Mouse (Mus musculus) heart, adult 2 months (tissue): Measurements from ENCODE around the gene Anks1b.

Experiments used
- CTCF ChIP-seq: fragments of 200-600 bp; IDR thresholded peaks from 2 replicates; pipeline ENCODE4 v1.8.1; 2022; ENCODE audit warnings: antibody characterized with exemption, mild to moderate bottlenecking, moderate library complexity
- EP300 ChIP-seq: fragments of 200-500 bp; IDR thresholded peaks from 2 replicates; pipeline ENCODE4 v1.6.1; 2011; ENCODE audit warnings: low read depth, low read length, control low read depth; ENCODE audit not compliant: insufficient read depth
- POLR2A ChIP-seq: fragments of 200-500 bp; IDR thresholded peaks from 2 replicates; pipeline ENCODE4 v1.6.1; 2011; ENCODE audit warnings: mild to moderate bottlenecking, low read depth, low read length, control low read depth; ENCODE audit not compliant: insufficient read depth

- TF ChIP-seq EP300 (no peak), CTCF (no peak), POLR2A (no peak)
Observed at GRCm38 (mm10) chr10:90044229-90044628, 170.9 kb downstream of the Anks1b start.
